Mouse (Mus musculus): ENCODE measurements around the gene Rnd3. TPM values are rescaled to one million over a fixed set of nuclear protein-coding genes. Genes with fewer than 3 reads are reported as not detected.

Rnd3 gene
- polyA plus RNA-seq, 1 experiment: 10.5 TPM

DNA sequence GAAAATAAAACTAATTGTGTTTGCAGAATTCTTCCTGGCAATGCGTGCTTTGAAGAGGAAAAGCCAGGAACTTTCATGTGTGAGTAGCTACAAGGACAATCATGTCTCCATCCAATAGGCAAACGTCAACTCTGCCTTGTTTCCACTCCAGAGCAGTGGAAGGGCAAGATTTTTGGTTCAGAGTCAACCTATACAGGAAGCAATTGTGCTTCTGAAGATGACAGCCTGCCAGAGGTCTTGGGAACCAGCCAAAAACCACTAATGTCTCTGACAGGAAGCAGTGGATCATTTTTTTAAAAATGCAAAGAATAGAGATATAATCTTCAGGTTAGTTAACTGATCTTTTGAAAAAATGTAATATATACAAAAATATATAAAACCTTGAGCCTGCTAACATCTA is 38.6 kb downstream of the Rnd3 start:
- Histone ChIP-seq H3K4me3 (replicated peaks; ENCODE audit: insufficient read depth, low read depth, low read length) (no peak overlapping the region), H3K4me1 (ENCODE audit: control insufficient read depth, insufficient read depth, low read length) (no peaks in the 10 kb centered on the region), H3K27me3 (ENCODE audit: control insufficient read depth, insufficient read depth, low read length) (no peaks in the 10 kb centered on the region), H3K27ac (ENCODE audit: insufficient read depth, low read length) (no peak overlapping the region)
- TF ChIP-seq POLR2A (IDR thresholded peaks at IDR 0.05; ENCODE audit: borderline replicate concordance, insufficient read depth, low read length): no peak
- TF ChIP-seq CTCF (IDR thresholded peaks at IDR 0.05; ENCODE audit: borderline replicate concordance, insufficient read depth, low read depth, low read length): no peak
- peak; percentile 7 to 28 for DNase-seq
- 20% methylated on average over 2 of the region's 2 CpGs for WGBS

DNA sequence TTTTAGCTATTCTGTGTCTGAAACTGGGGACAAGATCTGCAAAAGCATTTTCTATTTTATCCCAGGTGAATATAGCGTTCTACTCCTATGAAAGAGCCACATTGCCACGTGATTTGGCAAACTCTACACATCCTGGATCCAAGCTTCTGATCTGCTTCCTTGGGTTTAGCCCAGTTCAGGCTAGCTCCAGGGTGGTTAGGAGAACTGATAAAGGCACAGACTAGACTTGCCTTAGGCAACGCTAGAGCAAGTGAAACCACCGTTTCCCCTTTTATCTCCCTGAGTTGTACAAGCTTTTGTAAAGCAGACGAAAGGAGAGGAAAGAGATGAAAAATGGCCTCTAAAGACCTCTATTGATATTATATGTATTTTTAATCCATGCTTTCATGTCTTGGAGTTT is 40.3 kb downstream of the Rnd3 start:
- no peak overlapping the region for H3K4me3 ChIP-seq (replicated peaks; ENCODE audit: insufficient read depth, low read depth, low read length)
- no peak for DNase-seq
- 42% methylated on average over 5 of the region's 5 CpGs for WGBS
- no peak overlapping the region for H3K27ac ChIP-seq (ENCODE audit: insufficient read depth, low read length)
- H3K4me1 ChIP-seq (ENCODE audit: control insufficient read depth, insufficient read depth, low read length): no peaks in the 10 kb centered on the region
- H3K27me3 ChIP-seq (ENCODE audit: control insufficient read depth, insufficient read depth, low read length): no peaks in the 10 kb centered on the region
- TF ChIP-seq POLR2A (IDR thresholded peaks at IDR 0.05; ENCODE audit: borderline replicate concordance, insufficient read depth, low read length) (no peak), CTCF (IDR thresholded peaks at IDR 0.05; ENCODE audit: borderline replicate concordance, insufficient read depth, low read depth, low read length) (no peak)

GRCm38 (mm10) chr2:51101187-51101586 is 47.7 kb downstream of the Rnd3 start:
- no peak overlapping the region for H3K27ac ChIP-seq (ENCODE audit: insufficient read depth, low read length)
- WGBS: 74% methylated on average over 4 of the region's 4 CpGs
- no peak overlapping the region for H3K4me3 ChIP-seq (replicated peaks; ENCODE audit: insufficient read depth, low read depth, low read length)
- no peak for DNase-seq
- H3K27me3 ChIP-seq (ENCODE audit: control insufficient read depth, insufficient read depth, low read length): no peaks in the 10 kb centered on the region
- TF ChIP-seq CTCF (IDR thresholded peaks at IDR 0.05; ENCODE audit: borderline replicate concordance, insufficient read depth, low read depth, low read length) (no peak), POLR2A (IDR thresholded peaks at IDR 0.05; ENCODE audit: borderline replicate concordance, insufficient read depth, low read length) (no peak)
- H3K4me1 ChIP-seq (ENCODE audit: control insufficient read depth, insufficient read depth, low read length): no peaks in the 10 kb centered on the region

GRCm38 (mm10) chr2:51099987-51100386 is 48.9 kb downstream of the Rnd3 start:
- H3K4me1 ChIP-seq (ENCODE audit: control insufficient read depth, insufficient read depth, low read length): no peaks in the 10 kb centered on the region
- H3K27ac ChIP-seq (ENCODE audit: insufficient read depth, low read length): no peak overlapping the region
- 16% methylated on average over 9 of the region's 9 CpGs for WGBS
- no peak overlapping the region for H3K4me3 ChIP-seq (replicated peaks; ENCODE audit: insufficient read depth, low read depth, low read length)
- no peaks in the 10 kb centered on the region for H3K27me3 ChIP-seq (ENCODE audit: control insufficient read depth, insufficient read depth, low read length)
- peak in 1 of 2 experiments; percentile 33 for DNase-seq
- TF ChIP-seq CTCF (IDR thresholded peaks at IDR 0.05; ENCODE audit: borderline replicate concordance, insufficient read depth, low read depth, low read length) (no peak), POLR2A (IDR thresholded peaks at IDR 0.05; ENCODE audit: borderline replicate concordance, insufficient read depth, low read length) (no peak)

- Histone ChIP-seq H3K27ac (ENCODE audit: insufficient read depth, low read length) (no peak overlapping the region), H3K27me3 (ENCODE audit: control insufficient read depth, insufficient read depth, low read length) (no peaks in the 10 kb centered on the region), H3K4me3 (replicated peaks; ENCODE audit: insufficient read depth, low read depth, low read length) (no peak overlapping the region), H3K4me1 (ENCODE audit: control insufficient read depth, insufficient read depth, low read length) (no peaks in the 10 kb centered on the region)
- DNase-seq: no peak
- TF ChIP-seq POLR2A (IDR thresholded peaks at IDR 0.05; ENCODE audit: borderline replicate concordance, insufficient read depth, low read length) (no peak), CTCF (IDR thresholded peaks at IDR 0.05; ENCODE audit: borderline replicate concordance, insufficient read depth, low read depth, low read length) (no peak)
- 64% methylated on average over 1 of the region's 1 CpGs for WGBS
Measured at GRCm38 (mm10) chr2:51099240-51099639, 49.7 kb downstream of the Rnd3 start.

- Histone ChIP-seq H3K4me1 (ENCODE audit: control insufficient read depth, insufficient read depth, low read length) (no peaks in the 10 kb centered on the region), H3K27ac (ENCODE audit: insufficient read depth, low read length) (no peak overlapping the region), H3K4me3 (replicated peaks; ENCODE audit: insufficient read depth, low read depth, low read length) (no peak overlapping the region), H3K27me3 (ENCODE audit: control insufficient read depth, insufficient read depth, low read length) (no peaks in the 10 kb centered on the region)
- 31% methylated on average over 7 of the region's 7 CpGs for WGBS
- TF ChIP-seq CTCF (IDR thresholded peaks at IDR 0.05; ENCODE audit: borderline replicate concordance, insufficient read depth, low read depth, low read length) (no peak), POLR2A (IDR thresholded peaks at IDR 0.05; ENCODE audit: borderline replicate concordance, insufficient read depth, low read length) (no peak)
- DNase-seq: no peak
Measured at GRCm38 (mm10) chr2:51090688-51091087, 58.2 kb downstream of the Rnd3 start.

GRCm38 (mm10) chr2:51090049-51090448 is 58.9 kb downstream of the Rnd3 start:
- no peak overlapping the region for H3K27ac ChIP-seq (ENCODE audit: insufficient read depth, low read length)
- WGBS: 22% methylated on average over 8 of the region's 8 CpGs
- H3K4me1 ChIP-seq (ENCODE audit: control insufficient read depth, insufficient read depth, low read length): no peaks in the 10 kb centered on the region
- no peaks in the 10 kb centered on the region for H3K27me3 ChIP-seq (ENCODE audit: control insufficient read depth, insufficient read depth, low read length)
- TF ChIP-seq POLR2A (IDR thresholded peaks at IDR 0.05; ENCODE audit: borderline replicate concordance, insufficient read depth, low read length): no peak
- TF ChIP-seq CTCF (IDR thresholded peaks at IDR 0.05; ENCODE audit: borderline replicate concordance, insufficient read depth, low read depth, low read length): no peak
- H3K4me3 ChIP-seq (replicated peaks; ENCODE audit: insufficient read depth, low read depth, low read length): no peak overlapping the region
- no peak for DNase-seq

DNA sequence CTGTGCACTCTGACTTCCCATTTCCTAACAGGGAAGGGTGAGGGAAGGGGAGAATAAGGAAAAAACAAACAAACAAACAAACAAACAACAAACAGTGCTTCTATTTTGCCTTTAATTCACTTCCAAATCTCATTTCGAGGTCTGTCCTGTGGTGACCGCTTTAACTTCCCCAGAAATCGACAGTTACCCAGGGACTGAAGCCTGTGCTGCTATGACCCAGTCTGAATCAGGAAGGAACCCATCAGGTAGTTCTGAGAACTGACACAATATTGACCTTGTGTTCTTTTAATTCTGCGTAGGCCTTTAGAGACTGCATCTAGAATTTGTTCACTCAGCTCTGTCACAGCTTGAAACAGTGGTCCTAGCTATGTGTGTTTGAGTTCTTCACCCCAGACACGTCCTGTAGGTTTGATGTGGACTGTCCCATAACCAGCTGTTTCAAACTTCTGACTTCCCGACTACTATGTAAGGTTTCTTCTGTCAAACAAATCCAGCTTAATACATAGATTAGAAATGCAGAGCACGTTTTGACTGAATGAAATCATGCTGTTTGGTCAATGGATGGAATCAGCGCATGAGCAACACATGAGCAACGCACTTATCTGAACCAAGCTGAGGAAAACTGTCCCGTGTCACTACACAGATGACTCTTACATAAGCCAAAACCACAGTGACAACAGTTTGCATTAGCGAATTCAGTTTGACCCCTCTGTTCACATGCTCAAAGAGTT is 59.9 kb downstream of the Rnd3 start:
- H3K27ac ChIP-seq (ENCODE audit: insufficient read depth, low read length): no peak overlapping the region
- TF ChIP-seq CTCF (IDR thresholded peaks at IDR 0.05; ENCODE audit: borderline replicate concordance, insufficient read depth, low read depth, low read length) (no peak), POLR2A (IDR thresholded peaks at IDR 0.05; ENCODE audit: borderline replicate concordance, insufficient read depth, low read length) (no peak)
- WGBS: 56% methylated on average over 11 of the region's 11 CpGs
- no peaks in the 10 kb centered on the region for H3K4me1 ChIP-seq (ENCODE audit: control insufficient read depth, insufficient read depth, low read length)
- H3K4me3 ChIP-seq (replicated peaks; ENCODE audit: insufficient read depth, low read depth, low read length): no peak overlapping the region
- no peaks in the 10 kb centered on the region for H3K27me3 ChIP-seq (ENCODE audit: control insufficient read depth, insufficient read depth, low read length)
- DNase-seq: no peak
